Mouse (Mus musculus) granulocyte monocyte progenitor cell, adult 5-6 weeks (primary cell): ENCODE measurements around the gene Itgb1. TPM values are rescaled to one million over a fixed set of nuclear protein-coding genes. Genes with fewer than 3 reads are reported as not detected.

ENCODE experiments used
- ATAC-seq: replicated peaks from 2 replicates; pipeline ENCODE4 v1.8.0; 2016; ENCODE audit warnings: mild to moderate bottlenecking, moderate TSS enrichment, inconsistent platforms; ENCODE audit not compliant: poor library complexity, severe bottlenecking
- total RNA-seq, 2 experiments: library from RNA; stranded (forward) in 1 of 2; stranded (reverse) in 1 of 2; fragments of 200-712, 200-1000 nt in 1 of 2; fragments of >200 nt in 1 of 2; fragmentation: Nextera tagmentation in 1 of 2; gene quantifications; 2 replicates each; pipeline ENCODE4 v1.2.3; 2014 to 2017

Gene Itgb1
- total RNA-seq, 2 experiments from 2014 or later: 74.5 to 164 TPM

DNA sequence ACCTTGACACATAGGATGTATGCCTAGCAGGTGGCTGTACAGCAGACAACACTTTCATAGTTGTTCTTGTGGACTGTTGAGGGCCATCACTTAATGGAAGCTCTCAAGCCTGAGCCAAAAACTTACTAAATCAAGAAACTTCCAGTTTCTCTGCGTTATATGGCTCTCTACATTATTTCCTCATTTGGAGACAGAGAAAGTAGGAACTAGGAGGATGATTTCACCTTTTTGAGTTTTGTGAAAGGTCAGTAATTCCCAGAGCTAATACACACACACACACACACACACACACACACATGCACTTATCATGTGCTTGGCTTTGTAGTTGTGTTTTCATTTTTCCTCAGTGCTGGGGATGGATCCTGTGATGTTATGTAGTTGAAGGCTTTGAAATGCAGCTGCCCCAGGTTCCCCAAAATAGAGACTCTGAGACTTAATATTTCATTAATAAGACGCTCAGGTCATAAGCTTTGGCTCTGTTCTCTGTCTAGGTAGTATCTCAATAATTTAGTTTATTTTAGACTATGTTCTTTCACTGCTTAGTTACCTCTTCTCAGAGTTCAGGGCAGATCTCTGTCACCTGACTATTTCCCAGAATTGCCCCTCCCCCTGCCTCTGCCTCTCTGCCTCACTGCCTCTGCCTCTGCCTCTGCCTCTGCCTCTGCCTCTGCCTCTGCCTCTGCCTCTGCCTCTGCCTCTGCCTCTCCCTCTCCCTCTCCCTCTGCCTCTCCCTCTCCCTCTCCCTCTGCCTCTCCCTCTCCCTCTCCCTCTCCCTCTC lies 4.7 kb upstream of the Itgb1 start:
- peak; percentile 45 for ATAC-seq

- ATAC-seq: no peak
Observed at GRCm38 (mm10) chr8:128681970-128682369, 3.5 kb upstream of the Itgb1 start.

DNA sequence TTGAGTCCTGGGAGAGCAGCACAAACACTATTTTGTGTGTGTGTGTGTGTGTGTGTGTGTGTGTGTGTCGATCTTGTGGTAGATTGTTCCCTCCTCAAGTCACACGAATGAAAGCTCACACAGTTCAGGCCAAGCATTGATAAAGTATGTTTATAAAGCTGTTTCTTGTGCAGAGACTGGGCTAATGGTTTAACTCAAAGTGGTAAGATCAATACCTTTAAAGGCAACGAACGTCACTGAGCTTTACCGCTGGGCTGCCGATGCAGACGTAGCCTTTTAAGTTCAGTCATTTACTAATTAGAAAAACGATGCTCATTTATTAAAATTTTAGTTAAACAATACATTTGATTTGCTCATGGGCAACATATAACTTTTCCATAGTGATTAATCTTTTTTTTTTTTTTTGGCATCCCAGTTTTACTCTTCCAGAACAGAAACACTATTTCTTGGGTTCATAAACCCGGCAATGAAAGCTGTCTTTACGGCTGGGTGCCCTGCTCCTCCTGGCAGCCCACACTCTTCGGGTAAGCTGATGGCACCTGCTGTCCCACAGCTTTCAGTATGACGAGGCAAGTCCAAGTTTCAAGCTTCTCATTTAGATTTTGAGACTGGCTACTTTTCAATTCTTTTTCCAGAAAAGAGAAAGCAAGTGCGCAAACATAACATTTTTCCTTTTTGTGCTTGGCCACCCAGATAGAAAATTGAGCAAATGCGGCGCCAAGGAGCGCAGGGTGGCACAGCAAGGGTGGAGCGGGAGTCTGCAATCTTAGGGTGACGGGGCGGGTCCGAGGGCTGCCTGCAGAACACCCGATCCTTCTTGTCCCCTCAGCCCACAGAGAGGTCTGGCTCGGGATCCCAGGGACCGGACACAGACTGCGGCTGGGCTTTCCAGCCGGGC lies 596 bp upstream of the Itgb1 start:
- no peak for ATAC-seq

GRCm38 (mm10) chr8:128686429-128686990 lies 1.1 kb downstream of the Itgb1 start:
- peak; percentile 15; the same call in 1 of the 2 replicates for ATAC-seq

DNA sequence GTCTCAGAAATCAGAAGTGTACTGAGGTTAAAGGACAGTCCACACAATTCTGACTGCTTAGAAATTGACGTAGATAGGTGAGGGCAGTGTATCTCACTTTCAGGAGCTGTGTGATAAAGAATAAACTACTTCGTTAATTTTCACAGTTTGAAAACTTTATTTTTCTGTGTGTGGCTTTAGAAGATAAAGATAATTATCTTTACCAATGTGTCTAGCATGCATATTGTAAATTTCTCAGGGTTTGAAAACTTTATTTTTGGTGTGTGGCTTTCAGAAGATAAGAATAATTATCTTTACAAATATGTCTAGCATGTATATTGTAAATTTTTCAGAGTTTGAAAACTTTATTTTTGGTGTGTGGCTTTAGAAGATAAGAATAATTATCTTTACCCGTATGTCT lies 3.2 kb downstream of the Itgb1 start:
- no peak for ATAC-seq

DNA sequence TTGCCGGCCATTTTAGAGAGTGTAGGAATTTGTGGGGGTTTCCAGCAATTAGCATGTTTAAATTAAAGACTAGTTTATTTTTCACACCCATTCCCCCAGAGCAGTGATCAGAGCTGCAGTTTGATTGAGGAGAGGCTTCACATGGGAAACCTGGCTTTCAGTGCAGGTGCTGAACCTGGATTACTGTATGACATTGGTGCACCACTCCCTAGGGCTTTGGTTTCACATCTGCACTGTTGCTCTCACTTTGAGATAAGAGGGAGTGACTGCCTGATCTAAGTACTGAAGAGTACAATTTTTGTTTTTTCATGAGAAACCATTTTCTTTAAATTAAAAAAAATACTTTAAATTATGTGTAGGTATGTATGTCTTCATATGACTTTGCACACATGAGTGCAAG lies 4.6 kb downstream of the Itgb1 start:
- no peak for ATAC-seq

GRCm38 (mm10) chr8:128696701-128697397 lies 11.4 kb downstream of the Itgb1 start:
- ATAC-seq: no peak

- no peak for ATAC-seq
Observed at GRCm38 (mm10) chr8:128697945-128698344, 12.5 kb downstream of the Itgb1 start.

DNA sequence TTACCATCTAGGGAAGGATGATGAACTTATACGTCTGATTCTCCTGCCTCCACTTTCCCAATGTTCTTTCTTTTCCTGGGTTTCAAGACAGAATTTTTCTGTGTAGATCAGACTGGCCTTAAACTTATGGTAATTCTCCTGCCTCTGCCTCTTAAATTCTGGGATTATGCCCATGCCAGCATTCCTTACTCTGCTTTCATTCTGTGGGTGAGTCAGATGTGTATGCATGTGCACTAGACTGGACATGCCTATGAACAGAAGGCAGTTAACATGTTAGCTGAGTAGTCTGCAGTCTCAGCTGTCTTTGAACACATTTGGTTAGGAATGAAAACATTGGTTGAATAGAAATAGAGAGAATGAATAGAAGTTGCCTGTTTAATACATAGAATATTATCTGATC lies 18.9 kb downstream of the Itgb1 start:
- no peak for ATAC-seq

DNA sequence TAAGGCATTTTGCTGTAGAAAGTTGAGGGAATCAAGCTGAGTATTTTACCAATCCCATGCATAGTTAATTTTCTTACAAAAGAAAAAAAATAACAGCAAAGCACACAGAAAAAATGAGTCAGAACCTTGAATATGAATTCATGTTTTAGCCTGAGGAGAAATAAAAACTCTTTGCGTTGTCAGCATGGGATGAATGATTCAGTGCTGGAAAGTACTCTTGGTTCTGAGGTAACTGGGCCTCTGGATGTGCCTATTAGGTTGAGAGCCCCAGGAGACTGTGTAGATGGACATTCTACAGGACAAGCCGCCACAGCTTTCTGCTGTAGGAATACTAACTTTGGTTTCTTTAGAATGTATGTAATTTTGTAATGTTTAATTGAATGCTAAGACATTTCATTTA lies 19.4 kb downstream of the Itgb1 start:
- ATAC-seq: no peak

DNA sequence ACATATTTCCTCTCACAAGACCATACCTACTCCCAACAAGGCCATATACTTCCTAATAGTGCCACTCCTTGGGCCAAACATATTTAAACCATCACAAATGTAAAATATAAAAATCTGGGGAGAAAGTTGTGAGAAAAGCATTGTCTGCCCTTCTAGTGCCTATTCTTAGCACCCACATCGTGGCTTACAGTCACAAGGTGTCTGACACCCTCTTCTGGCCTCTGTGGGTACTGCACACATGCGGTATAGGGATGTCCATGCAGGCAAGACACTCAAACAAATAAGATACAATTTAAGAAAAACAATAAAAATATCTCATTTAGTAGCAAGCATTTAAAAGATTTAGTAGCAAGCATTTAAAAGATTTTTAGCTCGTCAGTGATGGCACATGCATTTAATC lies 23.8 kb downstream of the Itgb1 start:
- peak; percentile 98 for ATAC-seq

DNA sequence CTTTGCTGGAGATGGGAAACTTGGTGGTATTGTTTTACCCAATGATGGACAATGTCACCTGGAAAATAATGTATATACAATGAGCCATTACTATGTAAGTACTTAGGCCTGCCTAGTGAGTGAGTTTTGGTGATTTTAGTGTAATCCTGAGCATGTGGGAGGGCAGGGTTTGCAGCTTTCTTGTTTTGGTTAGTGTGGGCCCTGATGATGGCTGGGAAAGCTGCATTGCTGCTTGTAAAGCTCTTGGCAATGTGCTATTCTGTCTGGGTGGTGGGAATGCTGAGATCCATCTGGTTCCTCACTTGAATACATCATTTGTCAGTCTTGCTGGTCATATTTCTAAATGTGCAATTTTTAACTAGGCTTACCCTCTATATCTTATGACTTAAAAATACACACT lies 30.7 kb downstream of the Itgb1 start:
- ATAC-seq: no peak

DNA sequence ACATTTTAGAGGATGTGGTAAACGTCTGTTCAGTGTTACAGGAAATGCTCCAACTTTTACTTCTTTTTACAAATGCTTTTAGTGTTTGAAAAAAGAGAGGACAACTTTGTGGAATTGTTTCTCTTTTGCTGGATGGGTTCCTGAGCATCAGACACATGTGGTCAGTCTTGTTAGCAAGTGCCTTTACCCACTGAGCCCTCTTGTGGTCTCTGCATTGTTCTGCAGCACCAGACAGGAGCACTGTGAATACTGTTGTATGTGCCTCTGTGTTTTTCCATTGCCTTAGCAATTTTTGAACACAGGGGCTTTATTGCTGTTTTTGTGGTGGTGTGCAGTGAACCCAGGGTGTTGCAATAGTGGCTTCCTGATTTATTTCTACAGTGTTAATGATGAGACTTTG lies 39.4 kb downstream of the Itgb1 start:
- peak; percentile 90 for ATAC-seq

DNA sequence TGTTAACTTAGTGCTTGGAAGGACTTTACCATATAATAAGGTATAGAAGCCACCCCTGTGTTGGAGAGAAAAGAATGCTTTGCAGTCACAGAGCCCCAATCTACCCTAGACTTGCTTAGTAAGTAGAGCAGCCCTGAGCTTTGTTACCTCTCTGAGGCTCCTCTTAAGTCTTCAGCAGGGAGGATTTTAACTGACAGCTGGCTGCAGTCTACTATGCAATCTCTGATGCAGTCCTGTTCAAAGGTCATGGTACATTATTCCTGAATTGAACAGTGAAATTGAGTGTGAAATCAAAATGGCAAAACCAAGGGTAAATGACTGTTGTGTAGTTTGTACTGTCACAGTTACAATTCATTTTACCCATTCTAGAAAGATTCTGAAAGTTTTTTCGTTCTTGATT lies 41.8 kb downstream of the Itgb1 start:
- ATAC-seq: no peak

DNA sequence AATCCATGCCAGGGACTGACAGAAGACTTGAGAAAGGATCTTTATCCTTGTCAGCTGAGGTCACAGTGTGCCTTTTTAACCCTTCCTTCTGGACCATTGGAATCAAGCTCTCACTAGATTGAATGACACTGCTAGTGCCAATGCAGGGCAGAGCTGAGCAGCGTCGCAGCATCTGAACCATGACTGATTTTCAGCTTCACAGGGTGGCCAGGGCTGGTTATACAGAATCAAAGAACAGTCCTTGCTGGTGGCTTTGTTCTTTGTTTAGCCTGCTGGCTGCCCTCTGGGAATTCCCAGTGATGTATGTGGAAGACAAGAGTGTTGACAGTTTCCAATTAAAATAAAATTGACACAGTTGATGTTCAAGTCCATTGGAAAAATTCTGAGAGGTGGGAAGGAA lies 46.8 kb downstream of the Itgb1 start:
- no peak for ATAC-seq

- ATAC-seq: no peak
Observed at GRCm38 (mm10) chr8:128734118-128734517, 48.7 kb downstream of the Itgb1 start.

GRCm38 (mm10) chr8:128735692-128736091 lies 50.2 kb downstream of the Itgb1 start:
- no peak for ATAC-seq
